In the genomic region with DNA sequence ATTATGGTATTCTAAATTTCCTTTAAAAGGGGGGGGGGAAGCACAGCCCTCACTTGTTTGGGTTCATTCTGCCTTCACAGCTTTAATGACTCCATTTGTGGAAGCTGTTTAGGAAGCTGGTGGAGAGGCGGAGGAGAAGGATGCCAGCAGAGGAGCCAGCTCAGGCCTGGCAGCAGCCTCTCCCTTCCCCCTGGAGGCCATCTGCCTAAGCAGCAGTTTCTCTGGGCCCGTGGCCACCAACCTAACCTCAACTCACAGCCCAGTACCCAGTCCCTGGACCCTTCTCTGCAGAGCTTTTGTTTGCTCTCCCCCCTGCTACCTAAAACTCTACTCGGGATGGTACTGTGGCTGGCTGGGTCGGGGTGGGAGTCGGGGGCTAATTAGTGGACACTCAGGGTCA, we compare ENCODE assay signal across 8 mouse cellular contexts. TPM values are rescaled to one million over a fixed set of nuclear protein-coding genes. Genes with fewer than 3 reads are reported as not detected.
DNase-seq lines count a peak whose midpoint lies in the region; ATAC-seq lines count a peak whose summit lies in the region.

No protein-coding gene starts in this region.

- H3K4me3 ChIP-seq in kidney, embryonic 15.5 days (replicated peaks), result peak overlapping the region; percentile 76
- peak overlapping the region; percentile 45 for H3K4me3 ChIP-seq in forebrain, embryonic 13.5 days

- H3K36me3 ChIP-seq in kidney, embryonic 15.5 days, result no peaks in the 10 kb centered on the region
- H3K36me3 ChIP-seq in forebrain, embryonic 13.5 days (ENCODE audit: poor library complexity, severe bottlenecking), result no peaks in the 10 kb centered on the region

- H3K27ac ChIP-seq in kidney, embryonic 15.5 days, result peak overlapping the region; percentile 84
- H3K27ac ChIP-seq in forebrain, embryonic 13.5 days, result no peak overlapping the region

- no peak for ATAC-seq in kidney, embryonic 15.5 days (replicated peaks; ENCODE audit: low FRiP score)
- ATAC-seq in forebrain, embryonic 13.5 days, result no peak
- no peak for ATAC-seq in megakaryocyte-erythroid progenitor cell, adult 5-6 weeks (replicated peaks; ENCODE audit: low FRiP score, low TSS enrichment, poor library complexity, severe bottlenecking)

- 15% methylated on average over 5 of the region's 5 CpGs for WGBS in kidney, embryonic 15.5 days
- WGBS in forebrain, embryonic 13.5 days, result 23% methylated on average over 5 of the region's 5 CpGs

- intact Hi-C loops in left cerebral cortex, postnatal 10 days (cut with DNase I), result loop anchor here (5.0 kb wide), 1 partner anchor 50 kb away; no protein-coding TSS in a partner anchor

- H3K27me3 ChIP-seq in kidney, embryonic 15.5 days, result peaks cover 41% of the 10 kb centered on the region
- H3K27me3 ChIP-seq in forebrain, embryonic 13.5 days, result peaks cover 45% of the 10 kb centered on the region

- peak overlapping the region; percentile 94 for H3K4me2 ChIP-seq in kidney, embryonic 15.5 days
- H3K4me2 ChIP-seq in forebrain, embryonic 13.5 days, result peak overlapping the region; percentile 91

- no peaks in the 10 kb centered on the region for H3K9me3 ChIP-seq in kidney, embryonic 15.5 days (replicated peaks)
- no peaks in the 10 kb centered on the region for H3K9me3 ChIP-seq in forebrain, embryonic 13.5 days (replicated peaks)

- peaks cover 95% of the 10 kb centered on the region for H3K4me1 ChIP-seq in kidney, embryonic 15.5 days
- peaks cover 59% of the 10 kb centered on the region for H3K4me1 ChIP-seq in forebrain, embryonic 13.5 days

- peak overlapping the region; percentile 37; the same call in 1 of the 2 replicates for H3K9ac ChIP-seq in kidney, embryonic 15.5 days
- H3K9ac ChIP-seq in forebrain, embryonic 13.5 days, result peak overlapping the region; percentile 61

- DNase-seq in kidney, adult 9 months, result no peak
- peak; percentile 91 for DNase-seq in brain, adult 2 months (ENCODE audit: low read depth, low spot score)
- peak; percentile 38 to 64 for DNase-seq in left cerebral cortex, postnatal 10 days (ENCODE audit: extremely low spot score in 1 of 2, low spot score in 2 of 2)
- DNase-seq in retina, postnatal 1 day, result peak; percentile 63
- DNase-seq in embryo, embryonic 9.5 days (ENCODE audit: extremely low spot score), result no peak

RNA-seq across cellular contexts. Expression of a gene that starts 4.1 kb away (rescaled TPM):
- 9.2 and 10.0 TPM in 2 replicates for polyA plus RNA-seq in kidney, embryonic 15.5 days (2015; fragmentation: Nextera tagmentation; extraction: Ambion mirVana)
- polyA plus RNA-seq in forebrain, embryonic 13.5 days (2015; fragmentation: Nextera tagmentation; extraction: Ambion mirVana), result 2.3 and 2.8 TPM in 2 replicates
- 1 to 10 TPM; 7.6 to 8.3 TPM for total RNA-seq in left cerebral cortex, postnatal 10 days (2021)
- total RNA-seq in megakaryocyte-erythroid progenitor cell, adult 5-6 weeks (2014; fragmentation: Nextera tagmentation), result not detected in 2 replicates
- total RNA-seq in megakaryocyte-erythroid progenitor cell, adult 5-6 weeks (2017), result not detected in 2 replicates

Comparison
In these comparisons a context has a peak if more than half of its experiments do, and no peak if none do; other contexts are left out.
1. DNase-seq: peak in brain, adult 2 months (single experiment), left cerebral cortex, postnatal 10 days (2 of 2) and retina, postnatal 1 day (single experiment); none in kidney, adult 9 months (single experiment) and embryo, embryonic 9.5 days (single experiment).
2. RNA of a gene that starts 4.1 kb away (total RNA-seq): 7.6 to 8.3 TPM in left cerebral cortex, postnatal 10 days; not detected in megakaryocyte-erythroid progenitor cell, adult 5-6 weeks; every median in the first group is over 4 times any median in the second.